Mouse (Mus musculus): ENCODE measurements around the gene Olfr547.
"Not testable (repeated sequence)": the region's sequence is repeated elsewhere in the genome, so short reads cannot be mapped to it uniquely, and the experiment has no call there.

Gene Olfr547

GRCm38 (mm10) chr7:102534449-102534848, at the start of gene Olfr547:
Gene Olfr547 (plus strand): TSS chr7:102534749.
- DNase-seq (ENCODE audit: low spot score in 2 of 2), result no peak

GRCm38 (mm10) chr7:102484766-102485165, 49.8 kb upstream of the Olfr547 start:
- DNase-seq (ENCODE audit: low spot score in 2 of 2), result not testable (repeated sequence)

DNA sequence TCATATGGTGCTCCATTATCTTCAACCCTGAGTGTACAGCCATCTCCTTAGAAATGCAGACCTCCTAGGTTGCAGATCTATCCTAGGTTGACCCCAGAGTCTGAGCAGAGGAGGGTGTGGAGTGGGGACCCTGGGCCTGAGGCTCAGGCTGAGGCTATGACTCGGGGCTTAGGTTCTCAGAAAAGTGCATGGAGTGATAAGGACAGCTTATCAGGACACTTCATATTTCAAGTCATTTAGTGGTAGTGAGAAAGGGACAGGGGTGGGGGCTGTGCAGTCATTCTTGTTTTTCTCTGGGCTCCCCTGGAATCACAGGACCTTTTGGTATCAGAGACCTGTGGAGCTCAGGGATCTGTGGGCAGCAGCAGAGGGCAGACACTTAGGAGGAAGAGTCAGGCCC, 48.4 kb upstream of the Olfr547 start:
- DNase-seq (ENCODE audit: low spot score in 2 of 2), result no peak

GRCm38 (mm10) chr7:102488161-102488560, 46.4 kb upstream of the Olfr547 start, which contains the start of gene Olfr544:
Gene Olfr544 (minus strand): TSS chr7:102488313.
- no peak for DNase-seq (ENCODE audit: low spot score in 2 of 2)

- DNase-seq (ENCODE audit: low spot score in 2 of 2), result not testable (repeated sequence)
These were observed 40.1 kb upstream of the Olfr547 start for GRCm38 (mm10) chr7:102494416-102494815.

GRCm38 (mm10) chr7:102499473-102499872, 35.1 kb upstream of the Olfr547 start, which contains the start of gene Olfr545:
Gene Olfr545 (minus strand): TSS chr7:102499573.
- DNase-seq (ENCODE audit: low spot score in 2 of 2), result no peak

DNA sequence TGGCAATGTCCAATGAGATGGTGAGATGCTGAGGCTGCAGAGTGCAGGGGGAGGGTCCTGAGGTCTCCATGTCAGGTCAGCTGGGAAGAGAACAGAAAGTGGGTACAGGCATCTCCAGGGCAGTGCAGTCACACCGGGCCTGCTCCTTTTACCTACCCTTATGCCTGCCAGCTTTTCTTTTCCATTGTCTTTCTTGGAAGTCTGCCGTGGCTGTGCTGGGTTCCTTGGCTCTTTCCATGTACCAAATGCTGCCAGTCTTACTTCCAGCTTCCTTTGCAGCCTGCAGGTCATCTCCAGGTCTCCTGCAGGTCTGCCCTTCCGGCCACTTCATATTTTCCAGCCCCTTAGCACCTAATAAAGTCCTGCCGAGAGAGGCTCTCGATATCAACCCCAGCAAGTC, 32.6 kb upstream of the Olfr547 start:
- no peak for DNase-seq (ENCODE audit: low spot score in 2 of 2)

- peak; percentile 68 to 75 for DNase-seq (ENCODE audit: low spot score in 2 of 2)
These were observed 27.7 kb upstream of the Olfr547 start for GRCm38 (mm10) chr7:102506848-102507247.

DNA sequence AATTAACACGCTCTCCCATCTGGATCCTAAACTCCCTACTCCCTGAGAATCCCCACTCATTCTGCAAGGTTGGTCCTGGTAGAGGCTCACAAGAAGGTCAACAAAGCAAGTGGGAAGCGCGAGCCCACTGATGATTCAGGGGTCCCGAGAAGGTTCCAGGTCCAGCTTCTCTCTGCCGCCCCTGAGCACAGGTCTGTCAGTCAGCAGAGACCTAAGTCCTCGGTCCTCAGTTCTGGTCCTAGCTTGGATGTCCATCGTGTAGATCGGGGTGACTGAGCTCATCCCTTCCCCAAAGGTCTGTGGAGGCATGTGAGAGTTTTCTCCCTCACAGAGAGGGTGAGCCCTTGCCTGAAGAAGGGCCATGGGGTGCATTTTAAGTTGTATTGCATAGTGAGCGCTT, 26.5 kb upstream of the Olfr547 start:
- no peak for DNase-seq (ENCODE audit: low spot score in 2 of 2)

DNA sequence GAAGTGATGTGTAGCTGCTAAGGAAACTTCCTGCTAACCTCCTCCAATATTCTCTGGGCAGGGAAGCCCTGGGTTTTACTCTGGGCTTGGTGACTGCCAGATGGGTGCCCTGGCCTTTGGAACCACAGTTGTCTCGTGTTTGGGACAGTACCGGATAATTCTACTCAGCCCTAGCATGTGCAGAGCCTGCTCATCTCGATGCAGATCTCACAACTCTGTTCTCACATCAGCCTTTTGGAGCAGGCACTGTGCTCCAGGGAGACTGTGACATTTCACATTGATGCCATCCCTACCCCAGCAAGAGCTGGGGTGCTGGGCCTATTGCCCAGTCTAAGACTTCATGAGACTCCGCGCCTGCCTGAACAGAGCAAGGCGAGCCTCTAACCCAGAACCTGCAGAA, 25.9 kb upstream of the Olfr547 start:
- DNase-seq (ENCODE audit: low spot score in 2 of 2), result no peak

GRCm38 (mm10) chr7:102509726-102510125, 24.8 kb upstream of the Olfr547 start:
- DNase-seq (ENCODE audit: low spot score in 2 of 2), result no peak

DNA sequence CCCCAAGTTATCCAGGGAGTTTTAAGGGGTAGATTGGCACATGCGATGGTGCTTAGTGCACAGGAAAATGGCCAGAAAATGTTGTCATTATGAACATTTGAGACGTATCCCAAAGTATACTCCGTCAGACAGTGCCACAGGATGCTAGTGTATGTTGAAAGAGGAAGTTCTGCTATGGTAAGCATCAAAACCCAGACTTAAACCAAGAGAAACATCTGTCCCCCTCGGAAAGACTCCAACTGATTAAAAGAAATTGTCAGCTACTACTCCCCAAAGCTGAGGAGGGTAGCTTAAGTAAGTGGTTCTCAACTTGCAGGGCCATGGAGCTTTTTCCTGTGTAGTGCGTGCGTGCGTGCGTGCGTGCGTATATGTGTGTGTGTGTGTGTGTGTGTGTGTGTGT, 22.6 kb upstream of the Olfr547 start:
- DNase-seq (ENCODE audit: low spot score in 2 of 2), result no peak

- DNase-seq (ENCODE audit: low spot score in 2 of 2), result peak; percentile 78 to 84
These were observed 21.6 kb upstream of the Olfr547 start for GRCm38 (mm10) chr7:102512814-102513435.

DNA sequence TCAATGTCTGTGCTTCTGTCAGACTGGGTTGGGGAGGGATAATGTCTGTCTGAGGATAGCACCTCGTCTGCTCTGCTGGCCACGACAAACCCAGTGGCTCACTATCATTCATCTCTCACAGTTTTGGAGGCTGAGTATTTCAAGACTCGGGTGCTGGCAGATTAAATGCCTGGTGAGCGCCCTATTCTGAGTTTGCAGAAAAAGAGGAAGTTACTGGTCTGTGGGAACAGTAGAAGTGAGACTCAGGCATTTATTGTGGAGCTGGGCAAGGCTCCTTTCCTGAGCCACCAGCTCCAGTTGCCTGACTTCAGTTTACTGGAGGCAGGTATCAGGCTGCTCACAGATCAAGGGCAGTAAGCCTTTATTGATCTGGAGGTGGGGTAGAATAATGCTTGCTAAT, 20.4 kb upstream of the Olfr547 start:
- no peak for DNase-seq (ENCODE audit: low spot score in 2 of 2)

DNA sequence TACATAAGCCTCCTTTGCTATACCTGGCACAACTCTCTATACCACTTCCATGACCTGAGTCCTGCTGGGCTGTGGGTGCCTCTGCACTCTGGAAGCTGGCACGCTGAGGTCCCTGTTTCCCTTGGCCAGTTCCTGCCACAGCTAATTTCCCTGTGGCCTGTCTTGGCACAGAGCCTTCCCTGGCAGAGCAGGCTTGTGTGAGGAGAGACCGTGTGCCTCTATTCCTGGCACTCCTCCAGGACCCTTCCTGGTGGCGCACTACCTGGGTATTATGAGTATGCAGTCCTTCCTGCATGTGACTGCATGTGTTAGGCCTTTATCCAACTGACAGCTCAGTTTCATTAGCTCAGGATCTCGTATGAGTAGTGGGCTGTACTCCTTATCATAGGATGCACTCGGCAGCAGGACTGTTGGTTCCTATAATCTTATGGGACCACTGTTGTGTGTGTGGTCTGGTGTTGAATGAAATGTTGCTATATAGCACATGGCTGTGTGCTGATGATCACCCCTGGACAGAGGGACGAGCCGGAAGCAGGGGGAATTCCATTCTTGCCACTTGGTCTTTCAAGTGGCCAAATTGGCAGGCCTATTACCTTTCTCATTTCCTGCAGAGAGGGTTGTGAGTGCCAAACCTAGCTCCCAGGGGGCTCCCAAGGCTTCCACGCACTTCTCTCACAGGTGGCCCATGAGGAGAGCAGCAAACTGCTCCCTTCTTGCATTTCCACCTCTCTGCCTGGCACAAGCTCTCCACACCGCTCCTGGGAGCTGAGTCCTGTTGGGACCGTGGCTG, 18.1 kb upstream of the Olfr547 start:
- peak in 1 of 2 experiments; percentile 26 for DNase-seq (ENCODE audit: low spot score in 2 of 2)

- no peak for DNase-seq (ENCODE audit: low spot score in 2 of 2)
These were observed 17.6 kb upstream of the Olfr547 start for GRCm38 (mm10) chr7:102517051-102517335.

DNA sequence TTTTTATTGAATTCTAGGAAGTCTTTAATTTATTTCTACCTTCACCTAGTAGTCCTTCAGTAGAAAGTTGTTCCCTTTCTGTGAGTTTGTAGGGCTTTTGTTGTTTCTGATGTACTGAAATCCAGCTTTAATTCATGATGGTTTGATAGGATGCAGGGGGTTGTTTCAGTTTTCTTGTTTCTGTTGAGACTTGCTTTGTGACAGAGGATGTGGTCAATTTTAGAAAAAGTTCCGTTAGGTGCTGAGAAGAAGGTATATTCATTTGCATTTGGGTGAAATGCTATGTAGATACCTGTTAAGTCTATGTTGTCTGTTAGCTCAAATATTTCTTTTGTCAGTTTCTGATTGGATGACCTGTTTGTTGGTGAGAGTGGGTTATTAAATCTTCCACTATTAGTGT, 5.5 kb upstream of the Olfr547 start:
- DNase-seq (ENCODE audit: low spot score in 2 of 2), result no peak

DNA sequence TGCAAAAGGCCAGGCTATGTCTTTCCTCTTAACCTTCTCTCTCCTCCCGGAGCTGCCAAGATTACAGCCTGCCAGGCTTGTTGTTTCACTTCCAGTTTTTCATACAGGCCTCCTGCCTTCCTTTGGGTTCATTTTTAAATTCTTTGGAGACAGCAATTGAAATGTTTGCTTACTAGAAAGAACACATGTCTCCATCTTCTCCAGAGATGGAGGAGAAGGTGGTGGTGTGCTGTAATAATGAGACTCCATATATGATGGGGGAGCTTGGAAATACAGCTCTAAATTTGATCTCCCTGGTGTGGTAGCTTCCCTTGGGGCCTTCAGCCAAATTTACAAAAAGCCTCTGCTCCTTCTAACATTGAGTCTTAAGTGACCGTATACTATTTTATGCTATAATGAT, 6.0 kb downstream of the Olfr547 start, which contains the start of gene Olfr548-ps1:
TSS of gene Olfr548-ps1 (plus strand) at position 301 of the 400 bp plus-strand sequence.
- no peak for DNase-seq (ENCODE audit: low spot score in 2 of 2)

- DNase-seq (ENCODE audit: low spot score in 2 of 2), result no peak
These were observed 6.7 kb downstream of the Olfr547 start for GRCm38 (mm10) chr7:102541251-102541650.

DNA sequence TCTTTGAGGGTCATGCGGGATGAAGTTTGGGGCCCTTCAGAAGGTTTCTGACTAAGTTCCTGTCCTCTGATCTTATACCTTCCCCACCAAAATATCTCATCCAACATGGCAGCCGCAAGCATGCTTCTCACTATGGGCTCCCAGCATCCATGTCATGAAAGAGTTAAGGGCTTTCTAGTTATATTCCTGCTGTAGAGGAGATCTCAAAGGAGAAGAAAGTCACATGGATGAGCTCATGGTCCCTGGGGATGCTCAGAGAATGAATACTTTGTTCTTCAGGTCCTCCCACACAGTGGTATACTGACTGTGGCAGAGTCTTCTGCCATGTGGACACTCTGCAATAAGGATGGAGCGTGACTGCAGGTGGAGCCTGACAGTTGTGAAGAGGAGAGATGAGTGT, 15.0 kb downstream of the Olfr547 start, which contains the start of gene Olfr549:
TSS of gene Olfr549 (plus strand) at position 301 of the 400 bp plus-strand sequence.
- DNase-seq (ENCODE audit: low spot score in 2 of 2), result no peak

DNA sequence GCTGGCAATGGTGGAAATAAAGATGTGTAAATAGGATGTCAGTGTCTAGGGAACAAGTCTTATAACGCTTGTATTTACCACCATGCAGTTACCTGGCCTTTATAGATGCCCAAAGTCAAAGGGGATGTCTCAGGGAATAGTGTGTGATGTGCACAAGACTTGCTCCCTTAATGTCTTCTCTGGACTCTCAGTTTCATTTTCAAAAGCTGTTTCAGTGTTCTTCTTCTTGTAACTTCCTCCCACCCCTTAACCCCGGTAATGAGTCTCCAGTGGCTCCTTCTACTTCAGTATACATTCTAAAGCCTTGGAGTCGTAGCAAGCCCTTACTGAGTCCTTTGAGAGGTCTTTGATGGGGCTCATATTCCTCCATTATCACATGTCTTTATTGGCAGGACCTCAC, 18.7 kb downstream of the Olfr547 start:
- no peak for DNase-seq (ENCODE audit: low spot score in 2 of 2)

- DNase-seq (ENCODE audit: low spot score in 2 of 2), result peak; percentile 87 to 89
These were observed 30.7 kb downstream of the Olfr547 start, which contains the start of gene Trim21 for GRCm38 (mm10) chr7:102564999-102565997. Gene Trim21 (minus strand): TSS chr7:102565486.
